Mouse (Mus musculus): ENCODE results near the gene Fbxl16. TPM values are rescaled to one million over a fixed set of nuclear protein-coding genes. Genes with fewer than 3 reads are reported as not detected.

Fbxl16 gene
- polyA plus RNA-seq, 1 experiment from 2014 or later, result 37.2 TPM

DNA sequence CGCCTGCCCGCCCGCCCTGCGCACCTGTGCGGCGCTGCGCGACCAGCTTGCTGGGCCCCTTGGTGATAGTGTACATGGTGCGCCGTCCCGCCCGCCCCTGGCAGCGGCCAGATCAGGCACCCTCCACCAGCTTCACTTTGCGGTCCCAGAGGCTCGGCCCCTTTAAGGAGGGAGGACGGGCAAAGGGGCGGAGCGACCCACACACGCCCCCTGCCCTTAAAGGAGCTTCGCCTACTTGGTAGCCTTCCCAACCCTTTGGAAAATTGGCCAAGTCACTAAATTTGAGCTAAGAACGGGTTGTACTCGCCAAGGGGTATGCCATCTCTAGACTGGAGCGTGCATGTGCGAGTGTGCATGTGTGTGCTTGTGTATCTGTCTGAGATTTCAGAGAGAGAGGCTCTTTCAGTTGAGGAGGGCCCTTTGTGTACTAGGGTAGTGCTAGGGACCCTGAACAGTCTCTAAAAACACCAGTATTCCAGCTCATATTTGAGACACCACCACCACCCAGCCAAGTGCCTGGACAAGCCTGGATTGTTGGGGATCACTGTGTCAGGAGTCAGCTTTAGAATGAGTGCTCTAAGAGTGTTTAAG is 59.8 kb downstream of the Fbxl16 start, which contains the start of gene Mcrip2:
Gene Mcrip2, minus strand, starts transcription at position 164 of the 591 bp plus-strand sequence.
- ATAC-seq (ENCODE audit: low FRiP score, low TSS enrichment) (peak; percentile 85), DNase-seq (peak; percentile 90)
- Histone ChIP-seq H3K4me3 (replicated peaks; ENCODE audit: low read depth, low read length) (peak within 1 kb of the TSS; percentile 79), H3K9me3 (ENCODE audit: control insufficient read depth, low read length) (no peaks in the 10 kb centered on the region), H3K27ac (replicated peaks; ENCODE audit: low read depth, low read length) (peak within 1 kb of the TSS; percentile 52), H3K4me2 (ENCODE audit: low read length) (peak within 1 kb of the TSS; percentile 98), H3K27me3 (ENCODE audit: control insufficient read depth, insufficient read depth, low read length) (no peaks in the 10 kb centered on the region), H3K4me1 (ENCODE audit: control insufficient read depth, insufficient read depth, low read length) (peaks cover 5% of the 10 kb centered on the region; the same call in 1 of the 2 replicates), H3K36me3 (ENCODE audit: control insufficient read depth, insufficient read depth, low read length) (no peaks in the 10 kb centered on the region), H3K9ac (replicated peaks; ENCODE audit: low read length) (peak within 1 kb of the TSS; percentile 70)
- WGBS, result 0% methylated on average over 24 of the region's 24 CpGs

DNA sequence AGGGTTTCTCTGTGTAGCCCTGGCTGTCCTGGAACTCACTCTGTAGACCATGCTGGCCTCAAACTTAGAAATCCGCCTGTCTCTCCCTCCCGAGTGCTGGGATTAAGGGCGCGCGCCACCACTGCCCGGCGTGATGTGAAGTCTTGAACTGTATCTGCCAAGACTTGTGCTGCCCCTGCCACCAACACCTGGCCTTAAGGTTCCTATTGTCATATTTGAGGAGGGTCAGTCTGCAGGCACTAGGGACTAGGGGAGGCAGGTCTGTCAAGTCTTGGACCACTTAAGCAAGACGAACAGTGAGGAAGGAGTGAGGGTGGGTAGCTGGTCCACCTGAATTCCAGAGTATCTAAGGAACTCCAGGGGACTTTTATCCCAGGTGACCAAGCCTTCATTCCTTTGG is 60.6 kb downstream of the Fbxl16 start:
- Histone ChIP-seq H3K4me1 (ENCODE audit: control insufficient read depth, insufficient read depth, low read length) (peaks cover 12% of the 10 kb centered on the region), H3K36me3 (ENCODE audit: control insufficient read depth, insufficient read depth, low read length) (no peaks in the 10 kb centered on the region), H3K27ac (replicated peaks; ENCODE audit: low read depth, low read length) (no peak overlapping the region), H3K9ac (replicated peaks; ENCODE audit: low read length) (no peak overlapping the region), H3K4me3 (replicated peaks; ENCODE audit: low read depth, low read length) (no peak overlapping the region), H3K4me2 (ENCODE audit: low read length) (no peak overlapping the region), H3K27me3 (ENCODE audit: control insufficient read depth, insufficient read depth, low read length) (no peaks in the 10 kb centered on the region), H3K9me3 (ENCODE audit: control insufficient read depth, low read length) (no peaks in the 10 kb centered on the region)
- DNase-seq (no peak), ATAC-seq (ENCODE audit: low FRiP score, low TSS enrichment) (no peak)
- 90% methylated on average over 8 of the region's 8 CpGs for WGBS

DNA sequence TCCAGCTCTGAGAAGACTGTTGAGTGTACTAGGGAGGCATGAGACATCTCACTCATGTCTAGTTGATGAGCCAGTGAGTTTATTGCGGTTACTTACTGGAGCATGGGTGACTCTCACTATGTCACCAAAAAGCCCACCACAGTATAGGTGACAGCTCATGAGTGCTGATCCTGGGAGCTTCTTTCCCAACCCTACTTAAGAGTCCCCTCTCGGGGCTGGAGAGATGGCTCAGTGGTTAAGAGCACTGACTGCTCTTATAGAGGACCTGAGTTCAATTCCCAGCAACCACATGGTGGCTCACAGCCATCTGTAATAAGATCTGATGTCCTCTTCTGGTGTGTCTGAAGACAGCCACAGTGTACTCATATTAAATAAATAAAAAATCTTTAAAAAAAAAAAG is 61.1 kb downstream of the Fbxl16 start:
- 85% methylated on average over 2 of the region's 2 CpGs for WGBS
- H3K4me3 ChIP-seq (replicated peaks; ENCODE audit: low read depth, low read length), result no peak overlapping the region
- no peak for DNase-seq
- no peaks in the 10 kb centered on the region for H3K9me3 ChIP-seq (ENCODE audit: control insufficient read depth, low read length)
- no peak overlapping the region for H3K9ac ChIP-seq (replicated peaks; ENCODE audit: low read length)
- H3K36me3 ChIP-seq (ENCODE audit: control insufficient read depth, insufficient read depth, low read length), result no peaks in the 10 kb centered on the region
- H3K27me3 ChIP-seq (ENCODE audit: control insufficient read depth, insufficient read depth, low read length), result no peaks in the 10 kb centered on the region
- no peak for ATAC-seq (ENCODE audit: low FRiP score, low TSS enrichment)
- no peak overlapping the region for H3K4me2 ChIP-seq (ENCODE audit: low read length)
- no peak overlapping the region for H3K27ac ChIP-seq (replicated peaks; ENCODE audit: low read depth, low read length)
- peaks cover 13% of the 10 kb centered on the region for H3K4me1 ChIP-seq (ENCODE audit: control insufficient read depth, insufficient read depth, low read length)

Small RNAs within 50 kb of the gene (microRNA-seq; reads per million reads assigned to microRNA genes)
- 0.88 reads per million for gene Mir3082
- gene Mir6966, result not detected

Other genes with a start within 250 kb of the Fbxl16 start
- gene Sox8, start 238.4 kb upstream of the Fbxl16 start, polyA plus RNA-seq (2014; fragmentation: Nextera tagmentation; extraction: Ambion mirVana), result 8.0 and 13.5 TPM in 2 replicates
- 19.5 and 20.8 TPM in 2 replicates for gene Lmf1, start 230.0 kb upstream of the Fbxl16 start, polyA plus RNA-seq (2014; fragmentation: Nextera tagmentation; extraction: Ambion mirVana)
- 4.3 and 6.0 TPM in 2 replicates for gene Gng13, start 91.9 kb upstream of the Fbxl16 start, polyA plus RNA-seq (2014; fragmentation: Nextera tagmentation; extraction: Ambion mirVana)
- gene Chtf18, start 81.7 kb upstream of the Fbxl16 start, polyA plus RNA-seq (2014; fragmentation: Nextera tagmentation; extraction: Ambion mirVana), result 4.5 and 5.0 TPM in 2 replicates
- 25.7 and 28.1 TPM in 2 replicates for gene Rpusd1, start 81.4 kb upstream of the Fbxl16 start, polyA plus RNA-seq (2014; fragmentation: Nextera tagmentation; extraction: Ambion mirVana)
- gene Mslnl, start 73.0 kb upstream of the Fbxl16 start, polyA plus RNA-seq (2014; fragmentation: Nextera tagmentation; extraction: Ambion mirVana), result not detected in 2 replicates
- gene Msln, start 54.7 kb upstream of the Fbxl16 start, polyA plus RNA-seq (2014; fragmentation: Nextera tagmentation; extraction: Ambion mirVana), result 0.72 TPM in 1 of 2 replicates, not detected in the other
- 32.7 and 33.3 TPM in 2 replicates for gene Narfl, start 35.3 kb upstream of the Fbxl16 start, polyA plus RNA-seq (2014; fragmentation: Nextera tagmentation; extraction: Ambion mirVana)
- gene Haghl, start 23.4 kb upstream of the Fbxl16 start, polyA plus RNA-seq (2014; fragmentation: Nextera tagmentation; extraction: Ambion mirVana), result 155 and 181 TPM in 2 replicates
- 0.18 and 0.20 TPM in 2 replicates for gene Ccdc78, start 22.5 kb upstream of the Fbxl16 start, polyA plus RNA-seq (2014; fragmentation: Nextera tagmentation; extraction: Ambion mirVana)
- 89.0 and 103 TPM in 2 replicates for gene Fam173a, start 16.2 kb upstream of the Fbxl16 start, polyA plus RNA-seq (2014; fragmentation: Nextera tagmentation; extraction: Ambion mirVana)
- gene AC134908.4, start 13.4 kb upstream of the Fbxl16 start, polyA plus RNA-seq (2014; fragmentation: Nextera tagmentation; extraction: Ambion mirVana), result not detected in 2 replicates
- gene Metrn, start 11.9 kb upstream of the Fbxl16 start, polyA plus RNA-seq (2014; fragmentation: Nextera tagmentation; extraction: Ambion mirVana), result 5.8 and 9.7 TPM in 2 replicates
- gene Wdr24, start 14.5 kb downstream of the Fbxl16 start, polyA plus RNA-seq (2014; fragmentation: Nextera tagmentation; extraction: Ambion mirVana), result 30.0 and 31.7 TPM in 2 replicates
- gene Jmjd8, start 19.8 kb downstream of the Fbxl16 start, polyA plus RNA-seq (2014; fragmentation: Nextera tagmentation; extraction: Ambion mirVana), result 48.9 and 50.2 TPM in 2 replicates
- gene Stub1, start 24.3 kb downstream of the Fbxl16 start, polyA plus RNA-seq (2014; fragmentation: Nextera tagmentation; extraction: Ambion mirVana), result 310 and 386 TPM in 2 replicates
- gene Rhbdl1, start 28.2 kb downstream of the Fbxl16 start, polyA plus RNA-seq (2014; fragmentation: Nextera tagmentation; extraction: Ambion mirVana), result 45.5 and 57.4 TPM in 2 replicates
- gene Gm20683, start 32.7 kb downstream of the Fbxl16 start, polyA plus RNA-seq (2014; fragmentation: Nextera tagmentation; extraction: Ambion mirVana), result 8.0 and 12.9 TPM in 2 replicates
- 9.6 and 16.8 TPM in 2 replicates for gene Rhot2, start 35.8 kb downstream of the Fbxl16 start, polyA plus RNA-seq (2014; fragmentation: Nextera tagmentation; extraction: Ambion mirVana)
- gene Wdr90, start 52.4 kb downstream of the Fbxl16 start, polyA plus RNA-seq (2014; fragmentation: Nextera tagmentation; extraction: Ambion mirVana), result 14.4 and 17.1 TPM in 2 replicates
- gene Mcrip2, start 59.7 kb downstream of the Fbxl16 start, polyA plus RNA-seq (2014; fragmentation: Nextera tagmentation; extraction: Ambion mirVana), result 13.9 and 19.3 TPM in 2 replicates
- gene Mettl26, start 66.0 kb downstream of the Fbxl16 start, polyA plus RNA-seq (2014; fragmentation: Nextera tagmentation; extraction: Ambion mirVana), result 58.2 and 75.9 TPM in 2 replicates
- 0.61 and 0.70 TPM in 2 replicates for gene Wfikkn1, start 71.8 kb downstream of the Fbxl16 start, polyA plus RNA-seq (2014; fragmentation: Nextera tagmentation; extraction: Ambion mirVana)
- gene Rab40c, start 110.6 kb downstream of the Fbxl16 start, polyA plus RNA-seq (2014; fragmentation: Nextera tagmentation; extraction: Ambion mirVana), result 29.4 and 46.9 TPM in 2 replicates
- 53.6 and 57.9 TPM in 2 replicates for gene Pigq, start 135.9 kb downstream of the Fbxl16 start, polyA plus RNA-seq (2014; fragmentation: Nextera tagmentation; extraction: Ambion mirVana)
- gene Nhlrc4, start 135.9 kb downstream of the Fbxl16 start, polyA plus RNA-seq (2014; fragmentation: Nextera tagmentation; extraction: Ambion mirVana), result 0.16 and 0.32 TPM in 2 replicates
- 3.3 and 5.2 TPM in 2 replicates for gene A930017K11Rik, start 143.5 kb downstream of the Fbxl16 start, polyA plus RNA-seq (2014; fragmentation: Nextera tagmentation; extraction: Ambion mirVana)
- 21.1 and 25.7 TPM in 2 replicates for gene Capn15, start 176.7 kb downstream of the Fbxl16 start, polyA plus RNA-seq (2014; fragmentation: Nextera tagmentation; extraction: Ambion mirVana)

Measured in midbrain, embryonic 14.5 days (tissue).